Mouse (Mus musculus) neural tube, embryonic 13.5 days (tissue): ENCODE data around the gene Lrba. TPM values are rescaled to one million over a fixed set of nuclear protein-coding genes. Genes with fewer than 3 reads are reported as not detected.

Experiments used
- ATAC-seq: fragments of 200-750 bp; cut with Nextera tagmentation; 2 replicates; pipeline ENCODE4 v1.8.0; 2017; ENCODE audit warnings: low read depth, mild to moderate bottlenecking, moderate TSS enrichment, moderate library complexity
- H3K27ac ChIP-seq: fragments of 300-500 bp; sonication (generic); replicated peaks from 2 replicates; pipeline ENCODE4 v1.5.1; 2015; ENCODE audit warnings: moderate library complexity, mild to moderate bottlenecking, inconsistent platforms
- H3K27me3 ChIP-seq: fragments of 300-500 bp; sonication (generic); 2 replicates; pipeline ENCODE4 v1.6.1; 2015; ENCODE audit warnings: mild to moderate bottlenecking, inconsistent platforms
- H3K36me3 ChIP-seq: fragments of 300-500 bp; sonication (generic); 2 replicates; pipeline ENCODE4 v1.6.1; 2015; ENCODE audit warnings: mild to moderate bottlenecking, inconsistent platforms
- H3K4me1 ChIP-seq: fragments of 300-500 bp; sonication (generic); replicated peaks from 2 replicates; pipeline ENCODE4 v1.6.1; 2015; ENCODE audit warnings: inconsistent platforms
- H3K4me2 ChIP-seq: fragments of 300-500 bp; sonication (generic); 2 replicates; pipeline ENCODE4 v1.6.1; 2015; ENCODE audit warnings: inconsistent platforms, mild to moderate bottlenecking, moderate library complexity
- H3K4me3 ChIP-seq: fragments of 300-500 bp; sonication (generic); 2 replicates; pipeline ENCODE4 v1.5.1; 2015; ENCODE audit warnings: mild to moderate bottlenecking, inconsistent platforms
- H3K9ac ChIP-seq: fragments of 300-500 bp; sonication (generic); 2 replicates; pipeline ENCODE4 v1.6.1; 2015; ENCODE audit warnings: moderate library complexity, mild to moderate bottlenecking, inconsistent platforms
- H3K9me3 ChIP-seq: fragments of 300-500 bp; sonication (generic); 2 replicates; pipeline ENCODE4 v1.6.1; 2016; ENCODE audit warnings: inconsistent platforms
- WGBS: fragments of 180-500 bp; shearing (Covaris S2); methylation state at CpG from one replicate; pipeline ENCODE4 v1.1.7; 2015; 5-methylcytosine and 5-hydroxymethylcytosine counted together
- polyA plus RNA-seq: library from polyadenylated mRNA; unstranded; fragments of >200 nt; fragmentation: Nextera tagmentation; extraction: Ambion mirVana; gene quantifications from 2 replicates; pipeline ENCODE4 v1.2.1, GENCODE M21; 2015

Gene Lrba
- polyA plus RNA-seq, 1 experiment from 2014 or later = 5.9 TPM

DNA sequence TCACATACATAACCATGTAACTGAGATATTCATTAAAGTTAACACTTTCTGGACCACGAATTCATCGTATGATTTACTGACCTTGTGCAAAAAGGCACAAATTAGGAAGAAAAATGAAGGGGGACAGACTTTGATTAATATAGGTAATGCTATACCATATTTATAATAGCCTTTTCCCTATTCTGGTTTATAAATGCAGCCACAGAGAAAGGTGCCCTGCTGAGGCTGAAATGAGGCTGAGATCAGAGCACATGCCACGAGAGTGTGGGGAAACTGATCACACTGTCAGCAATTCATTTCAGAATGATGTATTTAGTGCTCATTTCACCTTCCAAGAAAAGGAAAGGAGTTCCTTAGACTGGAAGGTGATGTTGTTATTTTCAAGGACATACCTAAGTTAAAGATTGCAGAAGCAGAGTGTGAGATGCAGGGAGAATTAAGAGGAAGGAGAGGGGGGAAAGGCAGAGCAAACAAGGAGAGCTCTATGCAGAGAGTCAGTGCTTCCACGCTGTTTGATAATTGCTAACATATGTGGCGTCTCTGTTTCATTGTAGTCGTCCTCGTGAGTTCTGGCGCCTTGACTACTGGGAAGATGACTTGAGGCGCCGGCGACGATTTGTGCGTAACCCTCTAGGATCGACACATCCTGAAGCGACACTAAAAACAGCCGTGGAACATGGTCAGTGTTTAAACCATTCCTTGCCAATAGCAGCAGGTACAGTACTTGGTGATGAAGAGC is 307.2 kb downstream of the Lrba start:
- peak overlapping the region; percentile 38; the same call in 1 of the 2 replicates for H3K9ac ChIP-seq
- H3K27me3 ChIP-seq = no peaks in the 10 kb centered on the region
- H3K4me3 ChIP-seq = no peak overlapping the region
- peak; percentile 65 for ATAC-seq
- no peaks in the 10 kb centered on the region for H3K9me3 ChIP-seq
- peak overlapping the region; percentile 85 for H3K27ac ChIP-seq
- H3K4me1 ChIP-seq = peaks cover 11% of the 10 kb centered on the region
- peak overlapping the region; percentile 31 for H3K4me2 ChIP-seq
- WGBS = 39% methylated on average over 16 of the region's 16 CpGs
- H3K36me3 ChIP-seq = no peaks in the 10 kb centered on the region

DNA sequence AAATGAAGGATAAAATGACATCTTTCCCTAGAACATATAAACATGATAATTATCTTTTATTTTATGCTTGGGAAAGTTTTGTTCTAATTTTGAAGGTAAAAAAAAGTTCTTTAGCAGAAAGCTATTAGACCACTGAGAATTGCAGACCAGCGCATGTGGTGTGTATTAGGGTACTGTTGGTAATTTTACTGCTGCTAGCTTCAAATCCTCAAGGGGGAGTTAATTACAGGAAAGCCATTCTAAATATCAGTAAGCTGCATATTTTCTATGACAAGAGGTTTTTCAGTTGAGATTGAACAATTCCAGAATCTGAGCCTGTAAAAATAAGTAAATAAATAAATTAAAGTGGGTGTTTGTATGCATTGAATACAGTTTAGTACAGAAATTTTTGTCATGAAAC is 312.3 kb downstream of the Lrba start:
- peaks cover 31% of the 10 kb centered on the region for H3K4me1 ChIP-seq
- no peak for ATAC-seq
- no peak overlapping the region for H3K4me2 ChIP-seq
- no peak overlapping the region for H3K27ac ChIP-seq
- H3K27me3 ChIP-seq = no peaks in the 10 kb centered on the region
- no peak overlapping the region for H3K9ac ChIP-seq
- no peaks in the 10 kb centered on the region for H3K36me3 ChIP-seq
- WGBS = 55% methylated on average over 1 of the region's 1 CpGs
- no peak overlapping the region for H3K4me3 ChIP-seq
- no peaks in the 10 kb centered on the region for H3K9me3 ChIP-seq

DNA sequence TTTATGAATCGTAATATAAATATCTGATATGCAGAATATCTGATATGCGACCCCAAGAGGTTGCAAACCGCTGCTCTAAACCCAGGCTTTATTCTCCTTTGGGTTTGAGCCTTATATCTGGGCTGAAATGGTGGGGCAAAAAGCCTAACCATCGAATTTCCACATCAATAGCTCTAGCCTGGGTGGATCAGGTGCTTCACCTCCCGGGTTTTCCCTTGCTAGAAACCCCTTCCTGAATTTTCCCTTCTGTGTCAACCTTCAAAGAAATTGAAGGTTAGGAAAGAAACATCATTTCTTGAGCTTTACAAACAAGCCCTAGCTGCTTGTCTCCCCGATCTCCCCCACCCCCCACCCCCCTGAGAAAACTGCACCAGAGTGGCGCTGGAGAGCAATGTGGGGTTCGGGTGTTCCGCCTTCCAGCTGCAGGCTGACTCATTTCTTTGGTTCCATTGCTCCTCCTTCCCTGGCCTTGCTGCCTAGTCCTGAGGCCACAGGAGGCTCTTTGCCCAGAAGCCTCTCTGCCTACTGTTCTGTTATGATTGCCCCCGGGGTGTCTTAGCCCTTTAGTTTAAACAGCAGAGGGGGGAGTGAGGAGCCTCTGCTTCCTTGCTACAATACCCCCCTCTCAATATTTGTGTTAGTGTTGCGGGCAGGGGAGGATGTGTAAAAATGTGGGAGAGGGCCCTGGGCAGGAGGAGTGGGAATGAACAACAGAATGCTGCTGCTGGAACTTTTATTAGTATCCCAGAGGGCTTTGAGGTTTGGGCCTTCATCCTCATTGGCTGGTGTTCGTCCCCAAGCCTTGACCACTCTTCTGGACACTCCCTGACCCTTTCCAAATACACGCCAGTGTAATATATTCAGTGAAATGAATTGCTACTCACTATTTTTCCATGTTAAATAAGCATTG is 314.4 kb downstream of the Lrba start:
- ATAC-seq = peak; percentile 52
- H3K4me3 ChIP-seq = no peak overlapping the region
- peak overlapping the region; percentile 49 for H3K9ac ChIP-seq

GRCm38 (mm10) chr3:86539555-86540168 is 315.2 kb downstream of the Lrba start:
- Histone ChIP-seq H3K36me3 (no peaks in the 10 kb centered on the region), H3K4me2 (peak overlapping the region; percentile 43), H3K27me3 (no peaks in the 10 kb centered on the region), H3K27ac (peak overlapping the region; percentile 84), H3K4me1 (peaks cover 31% of the 10 kb centered on the region), H3K9me3 (no peaks in the 10 kb centered on the region), H3K4me3 (peak overlapping the region; percentile 11; the same call in 1 of the 2 replicates), H3K9ac (peak overlapping the region; percentile 49)
- WGBS = 31% methylated on average over 11 of the region's 11 CpGs
- ATAC-seq = no peak

More for the DNA sequence above, 314.4 kb downstream of the Lrba start:
- WGBS = 23% methylated on average over 13 of the region's 13 CpGs
- Histone ChIP-seq H3K27ac (peak overlapping the region; percentile 84), H3K36me3 (no peaks in the 10 kb centered on the region), H3K9me3 (no peaks in the 10 kb centered on the region), H3K4me1 (peaks cover 31% of the 10 kb centered on the region), H3K4me2 (peak overlapping the region; percentile 43), H3K27me3 (no peaks in the 10 kb centered on the region)

DNA sequence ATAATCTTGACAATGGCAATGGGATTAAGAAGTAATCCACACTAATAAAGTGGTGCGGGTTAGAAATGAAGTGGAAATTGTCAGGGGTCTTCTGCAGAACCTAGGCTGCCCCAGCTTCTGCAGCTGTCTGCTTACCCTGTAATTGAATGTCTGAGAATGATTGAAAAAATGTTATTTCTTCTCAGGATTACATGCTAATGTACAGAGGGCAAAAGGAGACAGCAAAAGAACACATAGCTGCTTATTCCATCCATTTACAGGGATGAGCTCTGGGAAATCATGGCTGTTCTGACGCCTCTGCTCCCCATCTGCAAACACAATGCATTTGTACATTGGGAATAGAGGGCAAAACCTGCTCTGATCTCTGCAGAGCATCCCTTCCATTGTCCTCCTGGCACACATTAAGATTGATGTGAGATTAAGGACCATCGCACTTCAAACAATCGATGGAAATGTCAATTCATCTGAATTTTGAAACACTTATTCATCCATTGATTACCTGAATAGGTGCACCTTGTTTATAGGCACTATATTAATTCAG is 316.7 kb downstream of the Lrba start:
- Histone ChIP-seq H3K36me3 (no peaks in the 10 kb centered on the region), H3K27ac (peak overlapping the region; percentile 91), H3K4me3 (peak overlapping the region; percentile 24), H3K9me3 (no peaks in the 10 kb centered on the region), H3K9ac (peak overlapping the region; percentile 67), H3K4me1 (peaks cover 32% of the 10 kb centered on the region), H3K4me2 (peak overlapping the region; percentile 56), H3K27me3 (0 out of 2 replicates have a peak, but pooled peaks cover 3% of the 10 kb centered on the region)
- ATAC-seq = peak; percentile 54
- 26% methylated on average over 4 of the region's 4 CpGs for WGBS

DNA sequence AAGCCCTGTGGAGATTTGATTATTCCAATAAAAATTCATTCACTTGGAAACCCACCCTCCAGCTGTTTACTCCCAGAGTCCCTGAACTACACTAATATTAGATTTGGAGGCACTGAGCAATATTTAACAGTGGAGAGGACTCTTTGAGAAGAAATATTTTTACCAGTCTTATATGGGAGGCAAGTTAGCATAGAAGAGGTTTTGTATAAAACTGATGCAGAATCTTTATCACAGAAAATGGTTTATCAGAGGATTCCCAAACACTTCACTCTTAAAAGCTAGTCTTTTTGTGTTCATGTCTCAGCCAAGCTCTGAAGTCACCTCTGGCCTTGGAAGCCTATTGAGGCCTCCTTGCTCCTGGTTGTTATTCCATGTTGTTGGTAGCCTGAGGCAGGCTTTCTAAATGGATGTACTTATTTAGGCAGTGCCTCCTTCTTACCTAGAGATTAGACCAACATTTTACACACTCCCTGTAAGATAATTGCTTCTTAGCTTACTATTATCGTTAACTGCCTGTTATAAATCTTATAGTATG is 317.4 kb downstream of the Lrba start:
- WGBS = 37% methylated on average over 1 of the region's 1 CpGs
- no peaks in the 10 kb centered on the region for H3K9me3 ChIP-seq
- H3K4me2 ChIP-seq = peak overlapping the region; percentile 56
- no peaks in the 10 kb centered on the region for H3K36me3 ChIP-seq
- peaks cover 40% of the 10 kb centered on the region for H3K4me1 ChIP-seq
- H3K9ac ChIP-seq = peak overlapping the region; percentile 56
- H3K27ac ChIP-seq = peak overlapping the region; percentile 83
- H3K4me3 ChIP-seq = peak overlapping the region; percentile 35
- peaks cover 6% of the 10 kb centered on the region for H3K27me3 ChIP-seq
- ATAC-seq = peak; percentile 41; the same call in 1 of the 2 replicates

GRCm38 (mm10) chr3:86544785-86545184 is 320.3 kb downstream of the Lrba start:
- H3K9me3 ChIP-seq = no peaks in the 10 kb centered on the region
- 25% methylated on average over 3 of the region's 3 CpGs for WGBS
- peak overlapping the region; percentile 48 for H3K4me2 ChIP-seq
- no peak for ATAC-seq
- H3K4me3 ChIP-seq = peak overlapping the region; percentile 46
- peak overlapping the region; percentile 84 for H3K27ac ChIP-seq
- H3K36me3 ChIP-seq = no peaks in the 10 kb centered on the region
- peaks cover 41% of the 10 kb centered on the region for H3K4me1 ChIP-seq
- H3K9ac ChIP-seq = peak overlapping the region; percentile 74
- peaks cover 13% of the 10 kb centered on the region for H3K27me3 ChIP-seq

GRCm38 (mm10) chr3:86545945-86546344 is 321.5 kb downstream of the Lrba start:
- H3K4me3 ChIP-seq = peak overlapping the region; percentile 64
- peaks cover 47% of the 10 kb centered on the region for H3K4me1 ChIP-seq
- peak overlapping the region; percentile 99 for H3K27ac ChIP-seq
- no peaks in the 10 kb centered on the region for H3K9me3 ChIP-seq
- H3K36me3 ChIP-seq = no peaks in the 10 kb centered on the region
- peaks cover 21% of the 10 kb centered on the region for H3K27me3 ChIP-seq
- ATAC-seq = no peak
- peak overlapping the region; percentile 69 for H3K4me2 ChIP-seq
- WGBS = 17% methylated on average over 5 of the region's 5 CpGs
- peak overlapping the region; percentile 85 for H3K9ac ChIP-seq

- peak overlapping the region; percentile 64 for H3K4me3 ChIP-seq
- peak overlapping the region; percentile 99 for H3K27ac ChIP-seq
- H3K9me3 ChIP-seq = no peaks in the 10 kb centered on the region
- no peak for ATAC-seq
- peak overlapping the region; percentile 85 for H3K9ac ChIP-seq
- no peaks in the 10 kb centered on the region for H3K36me3 ChIP-seq
- WGBS = under 1% methylated on average over 45 of the region's 45 CpGs
- H3K4me1 ChIP-seq = peaks cover 49% of the 10 kb centered on the region
- peak overlapping the region; percentile 69 for H3K4me2 ChIP-seq
- H3K27me3 ChIP-seq = peaks cover 28% of the 10 kb centered on the region
These were observed 322.2 kb downstream of the Lrba start for GRCm38 (mm10) chr3:86546471-86547250.

DNA sequence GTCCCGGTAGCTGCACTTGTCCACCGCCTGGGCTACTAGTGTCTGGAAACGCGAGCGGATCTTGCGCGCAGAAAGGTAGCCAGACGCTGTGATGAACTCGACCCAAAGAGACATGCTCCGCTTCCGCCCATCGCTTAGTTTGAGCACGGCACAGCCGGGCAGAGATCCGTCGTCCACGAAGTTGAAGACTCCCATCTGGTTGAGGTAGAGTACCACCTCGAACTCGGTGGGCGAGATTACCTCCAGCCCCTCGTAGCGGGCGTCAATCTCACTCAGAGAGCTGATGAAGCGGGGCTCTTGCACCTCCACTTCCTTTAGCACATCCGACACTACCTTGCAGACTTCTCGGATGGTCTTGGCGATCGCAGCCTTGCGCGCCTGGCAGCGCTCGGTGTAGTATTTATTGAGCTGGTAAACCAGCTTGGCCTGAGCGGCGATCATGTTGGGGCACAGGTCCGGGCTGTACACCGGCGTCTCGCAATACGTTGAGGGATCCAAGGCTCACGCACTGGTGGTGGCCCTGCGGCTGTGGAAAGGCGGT is 322.8 kb downstream of the Lrba start:
- H3K9me3 ChIP-seq = no peaks in the 10 kb centered on the region
- H3K4me1 ChIP-seq = peaks cover 50% of the 10 kb centered on the region
- peak overlapping the region; percentile 69 for H3K4me2 ChIP-seq
- H3K9ac ChIP-seq = peak overlapping the region; percentile 85
- peak overlapping the region; percentile 64 for H3K4me3 ChIP-seq
- no peaks in the 10 kb centered on the region for H3K36me3 ChIP-seq
- H3K27me3 ChIP-seq = peaks cover 33% of the 10 kb centered on the region
- under 1% methylated on average over 42 of the region's 42 CpGs for WGBS
- peak overlapping the region; percentile 99 for H3K27ac ChIP-seq
- no peak for ATAC-seq
